Mouse (Mus musculus) mesoderm, embryonic 11.5 days (tissue): Measurements from ENCODE around the gene Polr1b.
A peak's percentile ranks its signal among the peaks of the same experiment; 100 is the strongest.

Source experiments
- DNase-seq: peaks from one replicate; pipeline ENCODE4 v3.0.0-alpha.2; 2012; ENCODE audit warnings: low read depth, low spot score

The Polr1b gene

GRCm38 (mm10) chr2:129116368-129116739 lies 15.6 kb downstream of the Polr1b start:
- no peak for DNase-seq

DNA sequence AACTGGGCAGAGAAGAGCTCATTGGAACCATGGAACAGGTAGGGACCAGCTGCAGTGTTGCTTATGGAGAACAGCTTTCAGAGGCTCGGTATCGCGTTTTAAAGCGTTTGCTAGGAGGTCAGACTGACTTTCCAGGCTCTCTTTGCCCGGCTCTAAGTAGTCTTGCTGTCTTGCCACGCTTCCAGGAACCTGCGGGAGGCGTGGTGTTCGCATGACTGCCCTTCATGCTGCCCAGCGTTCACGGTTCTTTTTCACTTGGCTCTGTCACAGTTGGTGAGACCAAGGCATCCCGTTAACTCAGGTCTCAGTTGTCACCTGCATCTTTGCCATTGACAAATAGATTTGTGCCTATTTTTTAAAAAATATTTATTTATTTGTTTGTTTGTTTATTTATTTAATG lies 17.3 kb downstream of the Polr1b start:
- DNase-seq = no peak

DNA sequence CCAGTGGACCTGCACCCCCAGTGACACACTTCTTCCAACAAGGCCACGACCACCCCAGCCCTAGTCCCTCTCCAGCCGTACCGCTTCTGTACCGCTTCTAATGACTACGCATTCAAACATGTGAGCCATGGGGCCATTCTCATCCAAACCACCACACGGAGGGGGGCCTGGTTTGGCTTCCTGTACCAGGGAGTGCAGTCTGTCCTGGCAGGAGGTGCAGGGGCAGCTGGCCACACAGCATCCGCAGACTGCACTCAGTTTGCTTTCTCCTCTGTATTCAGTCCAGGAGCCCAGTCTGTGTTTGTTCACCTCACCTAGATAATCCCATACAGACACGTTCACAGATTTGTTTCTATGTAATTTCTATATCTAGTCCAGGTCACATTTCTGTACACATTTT lies 21.2 kb downstream of the Polr1b start:
- DNase-seq = no peak

- DNase-seq = peak; percentile 97
These were observed 28.7 kb downstream of the Polr1b start, which contains the start of gene Chchd5 for GRCm38 (mm10) chr2:129129412-129129929. Chchd5 (plus strand) TSS chr2:129129700.

- DNase-seq = peak; percentile 20
These were observed 29.3 kb downstream of the Polr1b start for GRCm38 (mm10) chr2:129129987-129130545.

DNA sequence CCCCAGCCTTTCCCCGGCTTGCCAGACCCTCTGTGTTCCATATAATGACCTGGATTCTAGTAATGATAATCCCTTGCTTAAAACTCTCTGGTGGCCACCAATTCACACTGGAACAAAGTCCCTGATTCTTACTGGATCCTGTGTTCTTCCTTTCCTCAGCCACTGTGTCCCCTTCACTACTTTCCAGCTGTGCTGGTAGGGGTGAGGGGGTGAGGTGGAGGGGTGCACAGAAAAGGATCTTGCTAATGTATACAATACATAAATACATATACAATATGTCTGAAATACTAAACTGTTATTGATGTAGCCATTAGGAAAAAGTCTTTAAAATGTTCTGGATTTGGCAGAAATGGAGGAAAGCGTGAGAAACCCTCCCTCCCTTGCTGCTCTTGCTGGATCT lies 30.0 kb downstream of the Polr1b start:
- no peak for DNase-seq

GRCm38 (mm10) chr2:129132231-129132630 lies 31.4 kb downstream of the Polr1b start:
- no peak for DNase-seq

- DNase-seq = no peak
These were observed 32.4 kb downstream of the Polr1b start for GRCm38 (mm10) chr2:129133006-129133805.

DNA sequence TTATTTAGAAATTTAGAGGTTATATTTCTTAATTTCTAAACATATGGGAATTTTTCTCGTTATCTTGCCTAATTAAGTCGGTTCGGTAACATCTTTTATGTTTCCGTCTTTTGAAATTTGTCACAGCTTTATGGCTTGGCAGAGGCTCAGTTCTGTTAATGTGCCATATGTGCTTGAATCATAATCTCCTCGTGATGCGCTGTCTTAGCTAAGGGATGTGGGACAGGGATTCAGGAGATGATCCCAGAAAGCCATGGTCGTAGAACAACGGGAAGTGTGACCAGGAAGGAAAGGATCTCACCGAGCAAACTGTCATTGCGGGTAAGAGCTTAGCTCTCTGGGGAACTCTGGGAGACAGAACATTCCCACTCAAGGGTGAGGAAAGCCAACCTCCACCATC lies 39.1 kb downstream of the Polr1b start:
- no peak for DNase-seq

DNA sequence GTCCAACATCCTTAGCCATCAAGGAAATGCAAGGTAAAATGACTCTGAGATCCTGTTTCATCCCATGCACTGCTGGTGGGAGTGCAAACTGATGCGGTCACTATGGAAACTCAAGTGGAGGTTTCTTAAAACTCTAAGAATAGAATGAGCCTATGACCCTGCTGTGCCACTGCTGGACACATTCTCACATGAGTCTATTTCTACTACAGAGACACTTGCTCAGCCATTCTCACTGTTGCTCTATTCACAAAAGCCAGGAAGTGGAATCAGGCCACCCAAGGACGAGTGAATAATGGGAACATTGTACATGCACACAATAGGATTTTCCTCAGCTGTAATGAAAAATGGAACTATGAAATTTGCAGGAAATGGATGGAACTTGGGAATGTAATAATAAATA lies 48.0 kb downstream of the Polr1b start:
- no peak for DNase-seq

- DNase-seq = no peak
These were observed 49.6 kb downstream of the Polr1b start for GRCm38 (mm10) chr2:129150386-129150785.

- no peak for DNase-seq
These were observed 50.3 kb downstream of the Polr1b start for GRCm38 (mm10) chr2:129151111-129151510.

DNA sequence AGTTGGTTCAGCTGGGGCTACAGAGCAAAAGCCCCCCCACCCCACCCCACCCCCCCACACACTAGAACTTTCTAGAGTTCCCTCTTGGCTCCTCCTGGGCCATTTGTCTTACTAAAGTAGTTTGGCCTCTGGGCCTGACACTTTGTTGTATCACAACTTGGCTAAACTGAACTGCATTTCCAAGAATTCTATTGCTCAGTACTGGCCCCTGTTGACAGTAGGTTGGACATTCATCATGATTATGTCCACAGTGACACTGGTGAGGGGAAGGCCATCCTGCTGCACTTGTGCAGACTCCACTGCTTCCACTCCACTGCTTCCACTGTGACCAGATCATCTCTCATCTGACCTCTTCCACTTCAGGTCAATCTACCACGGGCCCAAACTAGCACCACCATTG lies 52.0 kb downstream of the Polr1b start:
- no peak for DNase-seq

DNA sequence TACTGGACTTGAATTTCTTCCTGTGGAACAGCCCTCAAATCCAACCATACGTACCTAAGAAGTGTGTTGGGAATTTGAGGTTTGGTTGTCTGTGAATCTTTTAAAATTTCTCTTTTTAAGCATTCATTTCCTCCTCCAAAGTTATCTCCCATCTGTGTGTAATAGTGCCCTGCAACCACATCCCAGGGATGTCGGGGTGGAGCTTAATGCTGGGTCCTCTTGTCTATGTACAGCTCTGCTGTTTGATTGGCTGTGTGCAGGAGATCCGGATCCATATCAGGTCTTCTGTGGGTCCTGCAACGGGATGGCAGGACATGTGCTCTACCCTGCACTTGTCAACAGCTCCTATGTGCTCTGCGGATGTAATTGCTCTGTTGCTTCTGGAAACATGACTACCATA lies 64.0 kb downstream of the Polr1b start:
- DNase-seq = no peak

DNA sequence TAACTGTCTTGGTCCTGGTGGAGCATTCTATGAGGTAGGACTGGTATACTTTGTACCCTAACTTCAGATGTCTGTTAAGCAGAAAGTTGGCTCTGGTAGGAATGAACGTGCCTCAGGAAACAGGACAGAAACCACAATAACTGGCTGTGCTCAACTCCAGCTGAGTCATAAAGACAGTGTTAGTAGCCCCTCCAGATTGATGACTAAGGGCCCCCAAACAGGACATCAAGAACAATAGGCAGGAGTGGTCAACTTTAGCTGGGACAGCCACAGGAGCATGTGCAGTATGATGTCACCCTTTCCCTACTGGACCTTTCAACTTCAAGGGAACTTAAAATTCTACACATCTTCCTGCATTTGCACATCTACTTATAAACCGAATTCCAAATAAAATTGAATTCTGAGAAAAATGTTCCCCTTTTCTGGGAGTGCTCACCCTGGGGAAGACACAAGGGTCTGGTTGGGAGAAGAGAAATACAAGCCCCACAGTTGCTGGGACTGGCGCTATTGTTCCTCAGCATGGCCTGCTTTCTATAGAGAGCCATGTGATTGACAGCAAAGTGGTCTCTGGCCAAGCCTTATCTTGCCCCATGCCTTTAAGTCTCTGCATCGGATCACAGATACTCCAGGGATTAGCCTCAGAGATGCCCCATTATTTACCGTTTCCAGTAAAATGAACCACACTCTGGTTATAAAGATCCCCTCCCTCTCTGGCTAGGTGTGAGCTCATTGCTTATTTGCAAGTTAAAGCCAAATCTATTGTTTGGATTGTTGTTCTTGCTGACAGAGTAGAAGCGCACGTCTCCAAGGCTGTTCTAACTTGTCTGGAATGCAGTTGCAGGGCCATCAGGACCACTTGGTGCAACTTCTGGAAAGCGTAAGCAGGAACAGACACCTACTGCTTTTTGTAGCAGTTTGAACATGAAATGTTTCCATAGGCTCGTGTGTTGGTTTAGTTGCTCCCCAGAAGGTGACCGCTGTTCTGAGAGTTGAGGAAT lies 66.0 kb downstream of the Polr1b start:
- DNase-seq = no peak

GRCm38 (mm10) chr2:129173386-129173785 lies 72.6 kb downstream of the Polr1b start:
- no peak for DNase-seq

- DNase-seq = no peak
These were observed 73.7 kb downstream of the Polr1b start for GRCm38 (mm10) chr2:129174474-129174873.

GRCm38 (mm10) chr2:129175636-129176035 lies 74.8 kb downstream of the Polr1b start:
- DNase-seq = no peak
